Mouse (Mus musculus) kidney, adult 2 months (tissue): ENCODE results near the gene Paip2b.

Experiments
- CTCF ChIP-seq: fragments of 200-500 bp; conservative IDR thresholded peaks from 2 replicates; pipeline ENCODE4 v1.5.1; 2011; ENCODE audit warnings: low read depth, mild to moderate bottlenecking, control low read depth, low read length, moderate library complexity, mixed read lengths; ENCODE audit not compliant: insufficient read depth, insufficient read length
- POLR2A ChIP-seq: fragments of 200-500 bp; IDR thresholded peaks from one replicate; pipeline ENCODE4 v1.6.1; 2011; ENCODE audit warnings: low read depth, low read length, control low read depth

- TF ChIP-seq POLR2A, result no peak
- no peak for TF ChIP-seq CTCF
Observed at GRCm38 (mm10) chr6:83866954-83867597, 35.5 kb upstream of the Paip2b start, which contains the start of gene Zfp638.
